8 mouse cellular contexts compared by ENCODE assay signal in the genomic region with DNA sequence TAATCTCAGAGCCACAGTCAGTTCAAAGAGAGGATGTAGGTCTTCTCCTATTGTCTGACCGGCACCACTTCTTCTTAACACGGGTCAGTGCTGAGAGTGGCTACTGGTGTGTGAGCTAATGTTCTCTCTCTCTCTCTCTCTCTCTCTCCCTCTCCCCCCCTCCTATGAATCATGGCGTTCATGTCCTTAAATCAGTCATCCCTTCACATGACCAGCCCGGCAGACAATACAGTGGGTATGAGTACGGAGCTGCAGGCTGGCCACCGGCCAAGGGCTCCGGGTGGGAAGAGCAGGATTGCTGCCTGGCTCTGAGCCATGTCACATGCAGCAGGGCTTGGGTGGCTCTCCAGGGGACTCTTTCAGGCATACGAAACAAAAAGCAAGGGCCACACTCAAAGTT. TPM values are rescaled to one million over a fixed set of nuclear protein-coding genes. Genes with fewer than 3 reads are reported as not detected.
DNase-seq lines count a peak whose midpoint lies in the region; ATAC-seq and TF ChIP-seq lines count a peak whose summit lies in the region.

No protein-coding gene starts in this region.

- peak overlapping the region; percentile 56; the same call in 1 of the 2 replicates for H3K27ac ChIP-seq in left cerebral cortex, adult 2 months

- intact Hi-C loops in left cerebral cortex, adult 2 months (cut with DNase I) = no loop called here

- no peak for TF ChIP-seq CTCF in left cerebral cortex, adult 2 months (IDR thresholded peaks at IDR 0.05)

- peak in 1 of 2 experiments; percentile 31 for DNase-seq in left cerebral cortex, adult 2 months (ENCODE audit: extremely low spot score in 1 of 2, low spot score in 2 of 2)
- DNase-seq in left cerebral cortex, adult 9 months (ENCODE audit: low spot score in 2 of 2) = no peak
- DNase-seq in adrenal gland, postnatal 14 days = peak; percentile 88
- DNase-seq in heart, adult 9 months (ENCODE audit: low spot score in 2 of 2) = peak; percentile 45 to 53
- DNase-seq in kidney, adult 8-10 months = peak; percentile 50 to 58
- no peak for DNase-seq in thymus, postnatal 36 days
- no peak for DNase-seq in c-Kit-positive CD71-positive TER-119-positive erythroid progenitor cells, embryonic 14.5 days (ENCODE audit: low spot score)

- ATAC-seq in megakaryocyte-erythroid progenitor cell, adult 5-6 weeks (replicated peaks; ENCODE audit: low FRiP score, low TSS enrichment, poor library complexity, severe bottlenecking) = 0 out of 2 replicates have a peak, but pooled peaks have one; percentile 14

- H3K4me3 ChIP-seq in left cerebral cortex, adult 2 months = no peak overlapping the region

RNA-seq across cellular contexts. Expression of gene Pgm2, which starts 47.2 kb away (rescaled TPM):
- total RNA-seq in left cerebral cortex, adult 2 months (2021) = 10 to 100 TPM in 1 of 2 experiments, 1 to 10 TPM in 1; 9.1 to 13.1 TPM
- total RNA-seq in adrenal gland, postnatal 14 days (2021) = 20.6 and 22.8 TPM in 2 replicates
- total RNA-seq in megakaryocyte-erythroid progenitor cell, adult 5-6 weeks (2014; fragmentation: Nextera tagmentation) = 44.1 and 49.9 TPM in 2 replicates
- 63.1 and 65.8 TPM in 2 replicates for total RNA-seq in megakaryocyte-erythroid progenitor cell, adult 5-6 weeks (2017)

Comparison
In these comparisons a context has a peak if more than half of its experiments do, and no peak if none do; other contexts are left out.
1. DNase-seq: peak in adrenal gland, postnatal 14 days (single experiment), heart, adult 9 months (2 of 2) and kidney, adult 8-10 months (2 of 2); none in left cerebral cortex, adult 9 months (0 of 2), thymus, postnatal 36 days (0 of 2) and c-Kit-positive CD71-positive TER-119-positive erythroid progenitor cells, embryonic 14.5 days (single experiment).